Mouse (Mus musculus): Measurements from ENCODE around the gene Lrrc45. TPM values are rescaled to one million over a fixed set of nuclear protein-coding genes. Genes with fewer than 3 reads are reported as not detected.

Gene Lrrc45
- polyA plus RNA-seq, 1 experiment = 23.9 TPM

- TF ChIP-seq CTCF (IDR thresholded peaks at IDR 0.05; ENCODE audit: extremely low read depth, insufficient read length, insufficient replicate concordance, low read depth, low read length) (no peak), POLR2A (IDR thresholded peaks at IDR 0.05; ENCODE audit: low read depth, low read length) (no peak)
- Histone ChIP-seq H3K27ac (ENCODE audit: insufficient read depth, low read depth, low read length) (no peak within 1 kb of the TSS), H3K4me1 (ENCODE audit: control insufficient read depth, insufficient read depth, insufficient read length, low read length) (peaks cover 13% of the 10 kb centered on the region), H3K27me3 (ENCODE audit: control insufficient read depth, insufficient read depth, low read length) (no peaks in the 10 kb centered on the region), H3K36me3 (ENCODE audit: control insufficient read depth, insufficient read depth, low read length) (peaks cover 15% of the 10 kb centered on the region), H3K4me3 (ENCODE audit: low read depth, low read length) (peak within 1 kb of the TSS; percentile 62)
- WGBS = 2% methylated on average over 90 of the region's 90 CpGs
These were observed 7.7 kb downstream of the Lrrc45 start, which contains the start of gene Rac3 for GRCm38 (mm10) chr11:120721124-120722066. Gene Rac3, plus strand, starts transcription at chr11:120721470.

DNA sequence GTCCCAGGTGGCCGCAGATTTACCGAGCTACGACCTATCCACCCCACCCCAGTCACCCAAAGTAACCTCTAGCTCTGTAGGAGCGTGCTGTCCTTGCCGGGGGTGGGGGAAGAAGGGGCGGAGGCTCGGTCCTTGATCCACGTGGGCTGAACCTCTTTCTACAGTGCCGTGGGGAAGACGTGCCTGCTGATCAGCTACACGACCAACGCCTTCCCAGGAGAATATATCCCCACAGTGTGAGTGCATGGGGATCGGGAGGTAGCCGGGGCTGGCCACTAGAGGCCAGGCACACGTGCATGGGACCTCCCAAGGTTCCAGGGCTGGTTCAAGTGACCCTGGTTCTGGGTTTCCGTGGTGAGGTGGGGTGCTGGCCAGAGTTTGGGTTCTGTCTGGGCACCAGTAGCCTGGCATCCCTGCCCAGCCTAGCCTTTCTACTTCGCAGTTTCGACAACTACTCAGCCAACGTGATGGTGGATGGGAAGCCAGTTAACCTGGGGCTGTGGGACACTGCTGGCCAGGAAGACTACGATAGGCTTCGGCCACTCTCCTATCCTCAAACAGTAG lies 8.4 kb downstream of the Lrrc45 start:
- TF ChIP-seq CTCF (IDR thresholded peaks at IDR 0.05; ENCODE audit: extremely low read depth, insufficient read length, insufficient replicate concordance, low read depth, low read length) = no peak
- no peak for TF ChIP-seq POLR2A (IDR thresholded peaks at IDR 0.05; ENCODE audit: low read depth, low read length)
- WGBS = 21% methylated on average over 21 of the region's 21 CpGs
- Histone ChIP-seq H3K4me3 (ENCODE audit: low read depth, low read length) (peak overlapping the region; percentile 62), H3K36me3 (ENCODE audit: control insufficient read depth, insufficient read depth, low read length) (peaks cover 12% of the 10 kb centered on the region), H3K4me1 (ENCODE audit: control insufficient read depth, insufficient read depth, insufficient read length, low read length) (peaks cover 16% of the 10 kb centered on the region), H3K27ac (ENCODE audit: insufficient read depth, low read depth, low read length) (no peak overlapping the region), H3K27me3 (ENCODE audit: control insufficient read depth, insufficient read depth, low read length) (no peaks in the 10 kb centered on the region)

GRCm38 (mm10) chr11:120722761-120723382 lies 9.1 kb downstream of the Lrrc45 start:
- WGBS = 86% methylated on average over 11 of the region's 11 CpGs
- TF ChIP-seq CTCF (IDR thresholded peaks at IDR 0.05; ENCODE audit: extremely low read depth, insufficient read length, insufficient replicate concordance, low read depth, low read length) (no peak), POLR2A (IDR thresholded peaks at IDR 0.05; ENCODE audit: low read depth, low read length) (no peak)
- no peaks in the 10 kb centered on the region for H3K27me3 ChIP-seq (ENCODE audit: control insufficient read depth, insufficient read depth, low read length)
- H3K4me1 ChIP-seq (ENCODE audit: control insufficient read depth, insufficient read depth, insufficient read length, low read length) = peaks cover 16% of the 10 kb centered on the region
- H3K36me3 ChIP-seq (ENCODE audit: control insufficient read depth, insufficient read depth, low read length) = peaks cover 11% of the 10 kb centered on the region
- no peak overlapping the region for H3K27ac ChIP-seq (ENCODE audit: insufficient read depth, low read depth, low read length)
- H3K4me3 ChIP-seq (ENCODE audit: low read depth, low read length) = no peak overlapping the region

- H3K4me3 ChIP-seq (ENCODE audit: low read depth, low read length) = no peak overlapping the region
- WGBS = 97% methylated on average over 7 of the region's 7 CpGs
- no peak for TF ChIP-seq CTCF (IDR thresholded peaks at IDR 0.05; ENCODE audit: extremely low read depth, insufficient read length, insufficient replicate concordance, low read depth, low read length)
- TF ChIP-seq POLR2A (IDR thresholded peaks at IDR 0.05; ENCODE audit: low read depth, low read length) = no peak
- no peaks in the 10 kb centered on the region for H3K27me3 ChIP-seq (ENCODE audit: control insufficient read depth, insufficient read depth, low read length)
- peaks cover 16% of the 10 kb centered on the region for H3K4me1 ChIP-seq (ENCODE audit: control insufficient read depth, insufficient read depth, insufficient read length, low read length)
- H3K27ac ChIP-seq (ENCODE audit: insufficient read depth, low read depth, low read length) = no peak overlapping the region
- peaks cover 11% of the 10 kb centered on the region for H3K36me3 ChIP-seq (ENCODE audit: control insufficient read depth, insufficient read depth, low read length)
These were observed 9.8 kb downstream of the Lrrc45 start for GRCm38 (mm10) chr11:120723509-120723908.

GRCm38 (mm10) chr11:120726243-120727168 lies 12.8 kb downstream of the Lrrc45 start:
- Histone ChIP-seq H3K4me3 (ENCODE audit: low read depth, low read length) (peak overlapping the region; percentile 90), H3K36me3 (ENCODE audit: control insufficient read depth, insufficient read depth, low read length) (0 out of 2 replicates have a peak, but pooled peaks cover 2% of the 10 kb centered on the region), H3K4me1 (ENCODE audit: control insufficient read depth, insufficient read depth, insufficient read length, low read length) (peaks cover 17% of the 10 kb centered on the region), H3K27me3 (ENCODE audit: control insufficient read depth, insufficient read depth, low read length) (no peaks in the 10 kb centered on the region), H3K27ac (ENCODE audit: insufficient read depth, low read depth, low read length) (0 out of 2 replicates have a peak overlapping the region, but pooled peaks have one; percentile 16)
- WGBS = 19% methylated on average over 36 of the region's 36 CpGs
- TF ChIP-seq CTCF (IDR thresholded peaks at IDR 0.05; ENCODE audit: extremely low read depth, insufficient read length, insufficient replicate concordance, low read depth, low read length) (no peak), POLR2A (IDR thresholded peaks at IDR 0.05; ENCODE audit: low read depth, low read length) (no peak)

DNA sequence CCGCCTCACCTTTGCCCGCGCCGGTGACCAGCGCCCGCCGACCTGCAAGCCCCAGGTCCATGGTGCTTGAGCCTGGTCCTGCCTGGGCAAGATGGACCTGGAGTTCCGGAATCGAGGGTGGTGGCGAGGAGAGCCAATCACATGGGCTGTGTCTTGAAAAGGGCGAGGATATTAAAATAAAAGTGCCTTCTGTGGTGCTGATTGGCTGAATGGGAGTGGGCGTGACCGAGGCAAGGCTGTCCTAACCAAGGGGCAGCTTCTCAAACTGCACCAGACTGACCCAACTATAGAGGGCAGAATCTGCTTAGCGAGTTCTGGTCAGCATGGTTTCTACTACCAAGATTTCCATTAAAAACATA lies 13.4 kb downstream of the Lrrc45 start, which contains the start of gene Dcxr:
Gene Dcxr (minus strand): TSS at position 113 of the 359 bp plus-strand sequence.
- WGBS = 2% methylated on average over 14 of the region's 14 CpGs
- Histone ChIP-seq H3K4me1 (ENCODE audit: control insufficient read depth, insufficient read depth, insufficient read length, low read length) (peaks cover 10% of the 10 kb centered on the region), H3K27ac (ENCODE audit: insufficient read depth, low read depth, low read length) (0 out of 2 replicates have a peak within 1 kb of the TSS, but pooled peaks have one; percentile 16), H3K4me3 (ENCODE audit: low read depth, low read length) (peak within 1 kb of the TSS; percentile 90), H3K27me3 (ENCODE audit: control insufficient read depth, insufficient read depth, low read length) (no peaks in the 10 kb centered on the region), H3K36me3 (ENCODE audit: control insufficient read depth, insufficient read depth, low read length) (0 out of 2 replicates have a peak, but pooled peaks cover 2% of the 10 kb centered on the region)
- TF ChIP-seq POLR2A (IDR thresholded peaks at IDR 0.05; ENCODE audit: low read depth, low read length) (no peak; the same call in 1 of the 2 replicates), CTCF (IDR thresholded peaks at IDR 0.05; ENCODE audit: extremely low read depth, insufficient read length, insufficient replicate concordance, low read depth, low read length) (peak; percentile 42; the same call in 1 of the 2 replicates)

Data from small intestine, adult 2 months (tissue).